Mouse (Mus musculus) lung, postnatal 0 days (tissue): ENCODE measurements around the gene 1700011L22Rik.

ENCODE experiments used
- CTCF ChIP-seq: IDR thresholded peaks from 2 replicates; pipeline ENCODE4 v1.5.1; 2016; ENCODE audit warnings: antibody characterized with exemption, mild to moderate bottlenecking
- EP300 ChIP-seq: IDR thresholded peaks from 2 replicates; pipeline ENCODE4 v1.6.1; 2016; ENCODE audit warnings: antibody characterized with exemption, mild to moderate bottlenecking, control low read depth

- TF ChIP-seq CTCF (no peak), EP300 (no peak)
Observed at GRCm38 (mm10) chr8:79173606-79174005, 74.8 kb downstream of the 1700011L22Rik start.
